Mouse (Mus musculus) midbrain, embryonic 11.5 days (tissue): Measurements from ENCODE around the gene Arhgef11. TPM values are rescaled to one million over a fixed set of nuclear protein-coding genes. Genes with fewer than 3 reads are reported as not detected.

Source experiments
- ATAC-seq: fragments of 200-750 bp; cut with Nextera tagmentation; 2 replicates; pipeline ENCODE4 v1.8.0; 2017; ENCODE audit warnings: moderate TSS enrichment, moderate library complexity; ENCODE audit not compliant: low FRiP score
- DNase-seq: peaks from one replicate; pipeline ENCODE4 v3.0.0; 2015; ENCODE audit warnings: low spot score; ENCODE audit errors: missing footprints
- H3K27ac ChIP-seq: fragments of 300-500 bp; sonication (generic); 2 replicates; pipeline ENCODE4 v1.5.1; 2014; ENCODE audit warnings: low read depth, low read length
- H3K27me3 ChIP-seq: fragments of 300-500 bp; sonication (generic); 2 replicates; pipeline ENCODE4 v1.6.1; 2014; ENCODE audit warnings: mild to moderate bottlenecking, low read length, moderate library complexity, mixed read lengths; ENCODE audit not compliant: control insufficient read depth, insufficient read depth
- H3K36me3 ChIP-seq: fragments of 300-500 bp; sonication (generic); 2 replicates; pipeline ENCODE4 v1.6.1; 2014; ENCODE audit warnings: mild to moderate bottlenecking, low read length, moderate library complexity, mixed read lengths; ENCODE audit not compliant: control insufficient read depth, insufficient read depth
- H3K4me1 ChIP-seq: fragments of 300-500 bp; sonication (generic); 2 replicates; pipeline ENCODE4 v1.6.1; 2014; ENCODE audit warnings: low read length; ENCODE audit not compliant: control insufficient read depth, insufficient read depth
- H3K4me2 ChIP-seq: fragments of 300-500 bp; sonication (generic); 2 replicates; pipeline ENCODE4 v1.6.1; 2014; ENCODE audit warnings: mild to moderate bottlenecking, moderate library complexity
- H3K4me3 ChIP-seq: fragments of 300-500 bp; sonication (generic); 2 replicates; pipeline ENCODE4 v1.5.1; 2014; ENCODE audit warnings: low read depth, low read length
- H3K9ac ChIP-seq: fragments of 300-500 bp; sonication (generic); 2 replicates; pipeline ENCODE4 v1.6.1; 2014; ENCODE audit warnings: low read length
- H3K9me3 ChIP-seq: fragments of 300-500 bp; sonication (generic); 2 replicates; pipeline ENCODE4 v1.6.1; 2016; ENCODE audit warnings: low read length; ENCODE audit not compliant: control insufficient read depth
- WGBS: fragments of 180-500 bp; shearing (Covaris S2); extraction: QIAGEN DNeasy Blood & Tissue Kit; methylation state at CpG from one replicate; pipeline ENCODE4 v1.1.7; 2014; 5-methylcytosine and 5-hydroxymethylcytosine counted together
- polyA plus RNA-seq: library from polyadenylated mRNA; unstranded; fragments of >200 nt; fragmentation: Nextera tagmentation; extraction: Ambion mirVana; gene quantifications from 2 replicates; pipeline ENCODE4 v1.2.1, GENCODE M21; 2014

Arhgef11 gene
- polyA plus RNA-seq, 1 experiment from 2014 or later, result 13.4 TPM

DNA sequence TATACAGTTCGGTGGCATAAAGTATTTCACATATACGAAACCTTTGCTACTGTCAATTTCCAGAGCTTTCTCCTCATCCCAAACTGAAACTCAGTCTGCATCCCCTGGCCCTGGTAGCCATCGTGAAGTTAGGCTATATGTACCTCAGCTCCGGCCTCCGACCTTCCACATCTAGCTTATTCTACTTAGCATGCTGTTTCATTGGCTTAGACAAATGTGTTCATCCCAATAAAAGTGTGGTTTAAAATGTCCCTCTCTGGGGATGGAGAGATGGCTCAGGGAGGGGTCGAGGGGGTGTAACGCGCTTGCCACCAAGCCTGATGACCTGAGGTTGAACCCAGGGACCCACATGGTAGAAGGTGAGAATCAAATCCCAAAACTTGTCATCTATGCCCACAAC is 152.1 kb downstream of the Arhgef11 start:
- Histone ChIP-seq H3K9ac (no peak overlapping the region), H3K4me1 (no peaks in the 10 kb centered on the region), H3K4me3 (no peak overlapping the region), H3K27me3 (peaks cover 14% of the 10 kb centered on the region), H3K27ac (no peak overlapping the region), H3K4me2 (no peak overlapping the region), H3K9me3 (no peaks in the 10 kb centered on the region), H3K36me3 (no peaks in the 10 kb centered on the region)
- whole genome bisulfite sequencing, result 80% methylated on average over 8 of the region's 8 CpGs
- ATAC-seq (no peak), DNase-seq (no peak)

DNA sequence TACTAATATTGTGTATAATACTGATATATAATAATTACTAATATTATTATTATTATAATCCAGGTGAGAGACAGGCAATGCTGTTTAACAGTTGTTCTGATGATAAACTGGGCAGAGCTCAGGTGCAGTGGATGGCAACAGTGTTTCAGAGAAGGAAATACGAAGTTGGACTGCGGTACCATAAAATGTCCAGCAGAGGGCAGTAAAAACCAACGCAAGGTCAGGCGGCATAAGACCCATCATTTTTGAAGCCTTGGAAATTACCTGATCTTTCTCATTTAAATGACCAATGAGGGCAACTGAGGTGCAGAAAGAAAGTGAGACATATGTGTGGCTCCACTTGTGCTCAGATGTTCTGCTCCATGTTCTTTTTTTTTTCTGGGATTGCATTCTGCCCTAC is 152.9 kb downstream of the Arhgef11 start:
- Histone ChIP-seq H3K4me3 (no peak overlapping the region), H3K9ac (no peak overlapping the region), H3K36me3 (no peaks in the 10 kb centered on the region), H3K9me3 (no peaks in the 10 kb centered on the region), H3K4me1 (no peaks in the 10 kb centered on the region), H3K27ac (no peak overlapping the region), H3K4me2 (no peak overlapping the region), H3K27me3 (peaks cover 11% of the 10 kb centered on the region)
- ATAC-seq (no peak), DNase-seq (no peak)
- 0% methylated on average over 4 of the region's 4 CpGs for WGBS

DNA sequence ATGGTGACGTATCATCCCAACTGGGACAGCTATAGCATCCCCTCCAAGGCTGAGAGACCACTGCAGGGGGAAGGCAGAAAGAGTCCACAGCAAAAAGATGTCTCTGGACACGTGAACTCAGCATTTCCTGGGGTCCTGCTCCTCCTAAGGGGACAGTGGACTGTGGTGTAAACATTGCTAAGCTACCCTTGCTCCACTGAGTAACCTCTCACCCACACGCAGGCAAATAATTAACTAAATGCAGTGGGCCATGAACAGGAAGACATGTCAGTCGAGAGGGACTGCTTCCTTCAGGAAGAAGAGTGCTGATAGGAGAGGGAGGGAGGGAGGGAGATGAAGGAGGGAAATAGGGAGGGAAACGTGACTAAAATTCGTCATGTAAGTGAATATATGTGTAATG is 153.7 kb downstream of the Arhgef11 start:
- Histone ChIP-seq H3K9me3 (no peaks in the 10 kb centered on the region), H3K27ac (no peak overlapping the region), H3K27me3 (peaks cover 11% of the 10 kb centered on the region), H3K4me2 (no peak overlapping the region), H3K9ac (no peak overlapping the region), H3K4me1 (no peaks in the 10 kb centered on the region), H3K4me3 (no peak overlapping the region), H3K36me3 (no peaks in the 10 kb centered on the region)
- WGBS, result 55% methylated on average over 6 of the region's 6 CpGs
- no peak for ATAC-seq
- no peak for DNase-seq

DNA sequence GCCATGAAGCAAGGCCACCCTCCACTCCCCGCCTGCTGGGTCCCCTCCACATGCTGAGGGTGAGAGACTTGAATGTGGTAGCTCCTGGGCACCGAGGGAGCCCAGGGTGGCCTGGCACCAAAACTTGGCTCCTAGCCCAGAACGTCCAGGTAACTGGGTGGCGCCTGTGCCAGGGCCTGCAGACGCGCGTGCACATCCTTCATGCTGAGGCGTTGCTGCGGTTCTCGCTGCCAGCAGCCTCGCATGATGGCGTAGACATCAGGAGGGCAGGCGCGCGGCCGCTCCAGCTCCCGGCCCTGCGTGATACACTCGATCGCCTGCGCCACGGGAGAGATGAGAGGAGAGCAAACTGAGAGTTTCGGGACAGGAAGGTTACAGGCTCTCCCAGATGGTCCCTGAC is 160.9 kb downstream of the Arhgef11 start:
- Histone ChIP-seq H3K27me3 (peaks cover 2% of the 10 kb centered on the region; the same call in 1 of the 2 replicates), H3K4me3 (no peak overlapping the region), H3K4me2 (no peak overlapping the region), H3K9ac (no peak overlapping the region), H3K9me3 (no peaks in the 10 kb centered on the region), H3K4me1 (no peaks in the 10 kb centered on the region; the same call in none of the 2 replicates), H3K36me3 (no peaks in the 10 kb centered on the region), H3K27ac (no peak overlapping the region)
- ATAC-seq (no peak; the same call in 1 of the 2 replicates), DNase-seq (no peak)
- 62% methylated on average over 23 of the region's 23 CpGs for WGBS

DNA sequence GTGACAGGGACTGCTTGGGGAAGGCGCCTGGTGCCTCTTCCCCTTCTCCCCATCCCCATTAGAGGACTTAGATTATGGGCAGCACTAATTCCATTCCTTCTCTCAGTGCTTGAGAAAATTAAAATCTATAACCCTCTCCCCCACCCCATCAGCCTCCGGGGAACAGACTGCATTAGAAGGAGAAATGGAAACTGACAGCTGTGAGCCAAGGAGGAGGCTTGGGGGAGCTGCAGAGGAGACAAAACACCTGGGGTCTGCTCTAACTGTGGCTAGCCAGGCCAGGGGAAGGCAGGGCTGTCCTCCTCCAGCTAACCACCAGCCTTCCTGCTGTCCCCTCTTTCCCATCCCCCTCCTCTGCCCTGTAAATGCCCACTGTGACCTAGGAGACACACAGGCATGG is 161.7 kb downstream of the Arhgef11 start:
- no peak overlapping the region for H3K9ac ChIP-seq
- H3K36me3 ChIP-seq, result no peaks in the 10 kb centered on the region
- no peak overlapping the region for H3K4me3 ChIP-seq
- ATAC-seq, result peak; percentile 34; the same call in 1 of the 2 replicates
- peaks cover 2% of the 10 kb centered on the region; the same call in 1 of the 2 replicates for H3K27me3 ChIP-seq
- H3K27ac ChIP-seq, result no peak overlapping the region; the same call in 1 of the 2 replicates
- no peaks in the 10 kb centered on the region for H3K9me3 ChIP-seq
- 22% methylated on average over 2 of the region's 2 CpGs for WGBS
- H3K4me1 ChIP-seq, result no peaks in the 10 kb centered on the region; the same call in none of the 2 replicates
- no peak for DNase-seq
- no peak overlapping the region for H3K4me2 ChIP-seq

DNA sequence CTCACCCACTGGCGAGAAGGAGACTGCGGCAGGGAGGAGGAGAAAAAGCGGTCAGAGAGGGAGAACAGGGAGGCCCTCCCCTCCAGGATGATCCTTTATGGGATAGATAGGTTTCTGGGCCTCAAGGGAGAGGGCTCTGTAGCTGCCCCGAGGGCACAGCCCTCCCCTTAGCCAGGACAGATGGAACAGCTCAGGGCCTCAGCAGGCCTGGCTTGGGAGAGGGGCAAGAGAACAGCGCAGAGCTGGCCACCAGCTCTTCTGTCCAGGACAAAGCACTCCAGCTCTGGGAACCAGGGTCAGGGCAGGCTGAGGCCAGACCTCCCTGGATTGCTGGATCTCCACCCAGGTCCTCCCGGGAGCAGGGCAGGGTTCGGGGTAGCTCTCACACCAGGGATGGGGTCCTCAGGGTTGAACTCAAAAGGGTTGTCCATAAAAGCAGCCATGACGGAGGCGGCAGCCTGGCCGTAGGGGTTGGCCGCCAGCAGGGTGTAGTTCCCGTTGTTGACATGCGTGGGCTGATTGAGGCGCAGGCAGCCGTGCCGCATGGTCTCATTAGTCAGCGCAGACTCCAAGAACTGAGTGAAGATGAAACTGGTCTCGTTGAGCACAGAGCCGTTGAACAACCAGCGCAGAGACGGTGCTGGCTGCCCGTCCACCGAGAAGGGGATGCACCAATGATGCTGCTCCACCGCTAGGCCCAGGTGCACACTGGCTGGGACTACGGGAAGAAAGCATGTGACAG is 166.1 kb downstream of the Arhgef11 start:
- 85% methylated on average over 25 of the region's 25 CpGs for WGBS

DNA sequence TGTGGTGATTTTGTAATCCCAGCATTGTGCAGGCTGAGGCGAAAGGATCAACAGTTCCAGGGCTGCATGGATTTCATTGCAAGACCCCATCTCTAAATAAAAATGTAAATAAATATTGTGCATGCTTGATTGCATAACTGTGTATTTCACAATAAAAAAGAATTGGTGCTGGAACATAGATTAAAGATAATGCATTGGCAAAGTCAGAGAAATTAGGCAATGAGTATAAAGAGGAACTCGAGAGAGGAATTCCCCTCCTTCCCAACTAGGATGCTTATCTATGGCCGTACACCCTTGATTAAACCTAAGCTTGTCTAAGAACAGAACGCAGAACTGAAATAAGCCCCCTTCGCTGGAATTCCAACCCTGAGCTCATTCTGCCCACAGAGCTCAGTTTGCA is 167.8 kb downstream of the Arhgef11 start:
- H3K9me3 ChIP-seq, result no peaks in the 10 kb centered on the region
- no peak for DNase-seq
- peaks cover 4% of the 10 kb centered on the region; the same call in 1 of the 2 replicates for H3K4me1 ChIP-seq
- WGBS, result 79% methylated on average over 5 of the region's 5 CpGs
- H3K4me3 ChIP-seq, result no peak overlapping the region
- no peaks in the 10 kb centered on the region for H3K27me3 ChIP-seq
- ATAC-seq, result no peak
- no peaks in the 10 kb centered on the region for H3K36me3 ChIP-seq
- H3K9ac ChIP-seq, result no peak overlapping the region
- H3K4me2 ChIP-seq, result no peak overlapping the region
- H3K27ac ChIP-seq, result no peak overlapping the region

More for the DNA sequence above, 166.1 kb downstream of the Arhgef11 start:
- H3K4me3 ChIP-seq, result no peak overlapping the region
- ATAC-seq, result no peak
- H3K4me1 ChIP-seq, result no peaks in the 10 kb centered on the region; the same call in none of the 2 replicates
- no peak for DNase-seq
- no peak overlapping the region for H3K9ac ChIP-seq
- no peaks in the 10 kb centered on the region for H3K9me3 ChIP-seq
- no peak overlapping the region for H3K27ac ChIP-seq
- no peak overlapping the region for H3K4me2 ChIP-seq
- H3K27me3 ChIP-seq, result no peaks in the 10 kb centered on the region
- H3K36me3 ChIP-seq, result no peaks in the 10 kb centered on the region

DNA sequence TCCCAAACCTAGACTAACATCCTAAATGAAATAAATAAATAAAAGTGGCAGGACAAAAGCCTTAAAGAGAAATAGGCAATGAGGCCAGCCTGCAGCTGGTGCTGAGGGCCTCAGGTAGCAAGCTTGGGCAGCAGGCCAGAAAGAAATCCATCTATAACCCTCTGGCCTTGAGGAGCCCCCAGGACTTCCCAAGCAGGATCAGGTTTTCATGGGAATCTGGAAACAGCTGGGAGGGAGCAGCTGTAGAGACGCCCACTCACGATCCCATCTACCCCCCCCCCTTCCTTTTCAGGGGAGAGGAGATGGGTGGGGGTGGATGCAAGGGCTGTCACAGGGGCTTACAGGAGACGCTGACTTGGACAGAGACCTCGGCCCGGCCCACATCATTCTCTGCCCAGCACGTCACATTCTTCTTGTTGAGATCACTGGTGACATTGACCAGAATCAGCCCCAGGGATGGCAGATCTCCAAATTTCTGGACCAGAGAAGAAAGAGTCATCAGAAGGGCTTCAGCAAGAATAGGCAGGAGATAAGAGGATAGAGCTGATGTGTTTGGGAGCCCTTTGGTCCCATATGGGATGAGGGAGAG is 168.4 kb downstream of the Arhgef11 start:
- H3K9me3 ChIP-seq, result no peaks in the 10 kb centered on the region
- no peak overlapping the region for H3K4me2 ChIP-seq
- H3K36me3 ChIP-seq, result no peaks in the 10 kb centered on the region
- H3K27ac ChIP-seq, result no peak overlapping the region
- H3K4me3 ChIP-seq, result no peak overlapping the region
- peaks cover 4% of the 10 kb centered on the region; the same call in 1 of the 2 replicates for H3K4me1 ChIP-seq
- ATAC-seq, result no peak
- no peak overlapping the region for H3K9ac ChIP-seq
- 69% methylated on average over 6 of the region's 6 CpGs for WGBS
- H3K27me3 ChIP-seq, result no peaks in the 10 kb centered on the region; the same call in 1 of the 2 replicates
- DNase-seq, result no peak
